Mouse (Mus musculus) lung, adult 2 months (tissue): ENCODE measurements at regions not wholly inside any gene's neighbourhood (a gene's known extent, or its start where the extent isn't known, plus 50 kb on each side); places are given as distances from the start of the nearest gene placed in this dataset.

Experiments used
- CTCF ChIP-seq: fragments of 200-500 bp; IDR thresholded peaks from 2 replicates; pipeline ENCODE4 v1.5.1; 2011; ENCODE audit warnings: mild to moderate bottlenecking, low read length, control low read depth; ENCODE audit not compliant: insufficient read depth
- POLR2A ChIP-seq: fragments of 200-500 bp; IDR thresholded peaks from 2 replicates; pipeline ENCODE4 v1.6.1; 2011; ENCODE audit warnings: low read depth, mild to moderate bottlenecking, control low read depth, low read length, borderline replicate concordance; ENCODE audit errors: extremely low read depth

DNA sequence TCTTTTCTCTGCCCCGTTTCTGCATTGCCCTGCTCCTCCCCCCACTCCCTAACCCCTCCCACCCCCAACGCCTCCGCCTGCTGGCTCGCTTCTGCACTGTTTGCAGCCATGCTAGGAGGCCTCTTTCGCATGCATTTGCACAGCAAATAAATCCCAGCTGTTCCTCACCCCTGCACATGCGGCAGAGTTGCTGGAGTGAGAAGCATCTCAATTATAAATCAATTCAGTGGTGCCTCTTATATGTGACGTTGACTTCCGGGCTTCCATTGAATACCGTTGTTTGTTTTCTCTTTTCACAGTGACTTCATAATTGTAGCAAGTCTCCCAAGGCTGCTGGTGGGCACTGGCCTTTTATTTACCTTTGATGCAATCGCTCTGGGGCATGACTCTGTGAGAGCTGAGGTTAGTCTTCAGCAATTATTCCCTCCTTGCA, 144.3 kb downstream of the Zfp281 start:
- TF ChIP-seq CTCF (0 out of 2 replicates have a peak, but pooled peaks have one; percentile 3), POLR2A (no peak)
